Mouse (Mus musculus) lung, adult 2 months (tissue): ENCODE results near the gene Mlh1. TPM values are rescaled to one million over a fixed set of nuclear protein-coding genes. Genes with fewer than 3 reads are reported as not detected.

ENCODE experiments used
- DNase-seq: peaks from one replicate; pipeline ENCODE4 v3.0.0; 2022
- H3K4me1 ChIP-seq: fragments of 200-500 bp; 2 replicates; pipeline ENCODE4 v1.6.1; 2011; ENCODE audit warnings: low read length; ENCODE audit not compliant: control insufficient read depth, insufficient read depth
- H3K4me3 ChIP-seq: fragments of 200-500 bp; replicated peaks from 2 replicates; pipeline ENCODE3; 2011; ENCODE audit warnings: low read depth, mild to moderate bottlenecking, control low read depth, low read length; ENCODE audit errors: extremely low read depth
- CTCF ChIP-seq: fragments of 200-500 bp; IDR thresholded peaks from 2 replicates; pipeline ENCODE4 v1.5.1; 2011; ENCODE audit warnings: mild to moderate bottlenecking, low read length, control low read depth; ENCODE audit not compliant: insufficient read depth
- POLR2A ChIP-seq: fragments of 200-500 bp; IDR thresholded peaks from 2 replicates; pipeline ENCODE4 v1.6.1; 2011; ENCODE audit warnings: low read depth, mild to moderate bottlenecking, control low read depth, low read length, borderline replicate concordance; ENCODE audit errors: extremely low read depth
- WGBS: fragments of 180-500 bp; shearing (Covaris S2); methylation state at CpG from one replicate; pipeline ENCODE4 v1.1.7; 2018; 5-methylcytosine and 5-hydroxymethylcytosine counted together
- polyA plus RNA-seq: library from polyadenylated mRNA; depleted of rRNA; stranded (reverse); fragments of >200 nt; gene quantifications from 2 replicates; pipeline ENCODE4 v1.2.3, GENCODE M21; 2012

The Mlh1 gene
- polyA plus RNA-seq, 1 experiment: 10.8 TPM

GRCm38 (mm10) chr9:111228446-111228845 is 43.1 kb downstream of the Mlh1 start:
- H3K4me1 ChIP-seq: no peaks in the 10 kb centered on the region
- no peak overlapping the region for H3K4me3 ChIP-seq
- TF ChIP-seq CTCF (no peak), POLR2A (no peak)
- 72% methylated on average over 5 of the region's 5 CpGs for WGBS
- DNase-seq: no peak

- TF ChIP-seq POLR2A (no peak), CTCF (no peak)
- no peak for DNase-seq
- H3K4me3 ChIP-seq: no peak overlapping the region
- 95% methylated on average over 5 of the region's 5 CpGs for WGBS
- no peaks in the 10 kb centered on the region for H3K4me1 ChIP-seq
Measured at GRCm38 (mm10) chr9:111223406-111223805, 48.2 kb downstream of the Mlh1 start.

- H3K4me1 ChIP-seq: no peaks in the 10 kb centered on the region
- DNase-seq: no peak
- H3K4me3 ChIP-seq: no peak overlapping the region
- 97% methylated on average over 1 of the region's 1 CpGs for WGBS
- TF ChIP-seq POLR2A: no peak
- no peak for TF ChIP-seq CTCF
Measured at GRCm38 (mm10) chr9:111221580-111221979, 50.0 kb downstream of the Mlh1 start.

- no peak for DNase-seq
- Histone ChIP-seq H3K4me1 (no peaks in the 10 kb centered on the region), H3K4me3 (no peak overlapping the region)
- TF ChIP-seq POLR2A: no peak
- no peak for TF ChIP-seq CTCF
- WGBS: 89% methylated on average over 5 of the region's 5 CpGs
Measured at GRCm38 (mm10) chr9:111220551-111221080, 51.0 kb downstream of the Mlh1 start.

GRCm38 (mm10) chr9:111216424-111216823 is 55.2 kb downstream of the Mlh1 start:
- Histone ChIP-seq H3K4me3 (no peak overlapping the region), H3K4me1 (peaks cover 2% of the 10 kb centered on the region; the same call in 1 of the 2 replicates)
- TF ChIP-seq POLR2A (no peak), CTCF (no peak)
- DNase-seq: no peak

- 46% methylated on average over 6 of the region's 6 CpGs for WGBS
- no peak for DNase-seq
- Histone ChIP-seq H3K4me3 (no peak overlapping the region), H3K4me1 (peaks cover 2% of the 10 kb centered on the region; the same call in 1 of the 2 replicates)
- no peak for TF ChIP-seq POLR2A
- no peak for TF ChIP-seq CTCF
Measured at GRCm38 (mm10) chr9:111213501-111213900, 58.1 kb downstream of the Mlh1 start.

- Histone ChIP-seq H3K4me3 (no peak overlapping the region), H3K4me1 (peaks cover 2% of the 10 kb centered on the region; the same call in 1 of the 2 replicates)
- no peak for DNase-seq
- TF ChIP-seq CTCF: no peak
- no peak for TF ChIP-seq POLR2A
- WGBS: 76% methylated on average over 10 of the region's 10 CpGs
Measured at GRCm38 (mm10) chr9:111211122-111212041, 60.2 kb downstream of the Mlh1 start.

GRCm38 (mm10) chr9:111210412-111210811 is 61.2 kb downstream of the Mlh1 start:
- peaks cover 2% of the 10 kb centered on the region; the same call in 1 of the 2 replicates for H3K4me1 ChIP-seq
- no peak overlapping the region for H3K4me3 ChIP-seq
- no peak for DNase-seq
- TF ChIP-seq CTCF (no peak), POLR2A (no peak)
- WGBS: 81% methylated on average over 4 of the region's 4 CpGs

GRCm38 (mm10) chr9:111209158-111209699 is 62.4 kb downstream of the Mlh1 start:
- WGBS: 93% methylated on average over 7 of the region's 7 CpGs
- no peak for DNase-seq
- TF ChIP-seq CTCF: no peak
- no peak for TF ChIP-seq POLR2A
- no peak overlapping the region for H3K4me3 ChIP-seq
- H3K4me1 ChIP-seq: peaks cover 2% of the 10 kb centered on the region; the same call in 1 of the 2 replicates
